Mouse (Mus musculus) hindbrain, postnatal 0 days (tissue): ENCODE data around the gene Mfng. TPM values are rescaled to one million over a fixed set of nuclear protein-coding genes. Genes with fewer than 3 reads are reported as not detected.

ENCODE experiments used
- ATAC-seq: fragments of 200-750 bp; cut with Nextera tagmentation; 2 replicates; pipeline ENCODE4 v1.8.0; 2017; ENCODE audit warnings: mild to moderate bottlenecking, moderate TSS enrichment, moderate library complexity
- DNase-seq: peaks from one replicate; pipeline ENCODE4 v3.0.0-alpha.2; 2015; ENCODE audit warnings: low spot score
- H3K27ac ChIP-seq: fragments of 300-500 bp; sonication (generic); 2 replicates; pipeline ENCODE4 v1.5.1; 2014; ENCODE audit warnings: mild to moderate bottlenecking
- H3K27me3 ChIP-seq: fragments of 300-500 bp; sonication (generic); 2 replicates; pipeline ENCODE4 v1.6.1; 2014; ENCODE audit warnings: low read length, mixed read lengths; ENCODE audit not compliant: insufficient read depth
- H3K36me3 ChIP-seq: fragments of 300-500 bp; sonication (generic); 2 replicates; pipeline ENCODE4 v1.6.1; 2014; ENCODE audit warnings: low read length, mixed read lengths; ENCODE audit not compliant: insufficient read depth
- H3K4me1 ChIP-seq: fragments of 300-500 bp; sonication (generic); 2 replicates; pipeline ENCODE4 v1.6.1; 2014; ENCODE audit warnings: antibody characterized with exemption, low read length, mixed read lengths; ENCODE audit not compliant: insufficient read depth
- H3K4me2 ChIP-seq: fragments of 300-500 bp; sonication (generic); 2 replicates; pipeline ENCODE4 v1.6.1; 2014; ENCODE audit warnings: low read depth, mild to moderate bottlenecking, low read length, moderate library complexity, mixed read lengths
- H3K4me3 ChIP-seq: fragments of 300-500 bp; sonication (generic); 2 replicates; pipeline ENCODE4 v1.5.1; 2014; ENCODE audit warnings: low read length
- H3K9ac ChIP-seq: fragments of 300-500 bp; sonication (generic); replicated peaks from 2 replicates; pipeline ENCODE4 v1.6.1; 2014; ENCODE audit warnings: mild to moderate bottlenecking, low read length, moderate library complexity, mixed read lengths
- H3K9me3 ChIP-seq: fragments of 300-500 bp; sonication (generic); 2 replicates; pipeline ENCODE4 v1.6.1; 2016; ENCODE audit warnings: low read length, mixed read lengths
- CTCF ChIP-seq: IDR thresholded peaks from 2 replicates; pipeline ENCODE4 v1.5.1; 2016; ENCODE audit warnings: antibody characterized with exemption, control low read depth, low read depth
- WGBS: fragments of 180-500 bp; shearing (Covaris S2); extraction: QIAGEN DNeasy Blood & Tissue Kit; methylation state at CpG from one replicate; pipeline ENCODE4 v1.1.7; 2014; 5-methylcytosine and 5-hydroxymethylcytosine counted together
- polyA plus RNA-seq: library from polyadenylated mRNA; unstranded; fragments of >200 nt; fragmentation: Nextera tagmentation; extraction: Ambion mirVana; gene quantifications from 2 replicates; pipeline ENCODE4 v1.2.1, GENCODE M21; 2015
- total RNA-seq: library from RNA; depleted of rRNA; stranded (reverse); fragments of >200 nt; gene quantifications from 2 replicates; pipeline ENCODE4 v1.2.3, GENCODE M21; 2014; rRNA removed

The Mfng gene
- total and polyA plus RNA-seq, 2 experiments from 2014 or later, result 15.2 to 17.9 TPM

DNA sequence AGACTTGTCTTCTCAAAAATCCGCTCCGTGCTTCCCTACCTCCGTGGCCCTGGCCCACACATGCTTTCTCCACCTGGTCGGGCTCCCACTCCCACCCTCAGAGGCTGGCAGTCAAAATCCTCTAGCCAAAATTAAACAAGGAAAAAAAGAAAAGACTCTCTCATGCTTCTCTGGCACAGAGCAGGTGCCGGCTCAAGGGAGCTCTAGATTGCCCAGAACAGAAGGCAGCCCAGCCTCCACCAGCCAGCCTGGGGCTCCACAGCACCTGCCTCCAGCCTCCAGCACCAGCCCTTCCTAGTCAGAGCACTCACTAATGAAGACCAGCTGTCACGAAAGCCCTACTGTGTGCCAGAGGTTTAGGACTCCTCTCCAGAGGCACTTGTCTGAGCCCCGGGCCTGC, 59.5 kb downstream of the Mfng start:
- H3K27me3 ChIP-seq, result no peaks in the 10 kb centered on the region
- H3K4me3 ChIP-seq, result no peak overlapping the region
- no peaks in the 10 kb centered on the region for H3K9me3 ChIP-seq
- ATAC-seq (no peak), DNase-seq (no peak)
- H3K4me1 ChIP-seq, result peaks cover 42% of the 10 kb centered on the region
- peak overlapping the region; percentile 21; the same call in 1 of the 2 replicates for H3K4me2 ChIP-seq
- no peaks in the 10 kb centered on the region for H3K36me3 ChIP-seq
- WGBS, result 56% methylated on average over 7 of the region's 7 CpGs
- TF ChIP-seq CTCF, result no peak
- H3K9ac ChIP-seq, result no peak overlapping the region; the same call in 1 of the 2 replicates
- no peak overlapping the region for H3K27ac ChIP-seq

DNA sequence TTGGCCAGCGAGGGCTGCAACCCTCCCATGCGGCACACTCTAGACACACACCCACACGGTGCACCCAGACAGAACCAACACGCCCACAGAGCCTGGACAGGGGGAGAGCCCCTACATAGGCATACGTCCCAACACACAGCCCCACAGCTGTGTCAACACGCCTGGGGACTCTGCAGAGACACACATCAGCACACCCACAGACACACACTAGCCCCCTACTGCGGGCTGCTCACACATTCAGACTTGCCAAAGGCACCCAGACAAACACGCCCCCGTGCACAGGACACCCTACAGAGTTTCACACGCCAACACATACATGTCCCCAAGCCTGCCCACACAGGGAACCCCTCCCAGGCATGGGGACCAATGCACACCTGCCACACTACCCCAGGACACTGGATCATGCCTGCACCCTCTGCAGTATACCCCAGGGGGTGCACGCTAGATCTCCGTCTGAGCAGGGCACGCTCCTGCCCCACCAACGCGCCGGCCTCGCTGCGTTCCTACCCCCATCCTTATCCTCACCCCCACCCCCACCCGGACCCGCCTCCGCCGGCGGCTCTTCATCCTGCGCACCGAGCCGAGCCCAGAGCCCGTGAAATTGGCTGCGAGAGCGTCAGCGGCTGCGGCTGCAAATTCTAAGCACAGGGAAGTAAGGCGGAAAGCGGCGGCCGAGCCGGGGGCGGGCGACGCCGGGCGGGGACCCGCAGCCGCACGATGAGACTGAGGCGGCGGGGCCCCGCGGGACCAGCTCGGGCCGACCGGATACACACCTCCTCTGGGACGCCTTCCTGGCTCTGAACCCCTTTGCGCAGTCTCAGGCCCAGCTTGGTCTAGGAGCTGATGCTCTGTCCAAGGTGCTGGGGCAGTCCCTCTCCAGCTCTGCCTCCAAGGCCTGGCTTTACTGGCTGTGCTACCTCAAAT, 60.7 kb downstream of the Mfng start:
- H3K4me3 ChIP-seq, result peak overlapping the region; percentile 34
- ATAC-seq, result peak; percentile 8; the same call in 1 of the 2 replicates
- H3K27me3 ChIP-seq, result no peaks in the 10 kb centered on the region

DNA sequence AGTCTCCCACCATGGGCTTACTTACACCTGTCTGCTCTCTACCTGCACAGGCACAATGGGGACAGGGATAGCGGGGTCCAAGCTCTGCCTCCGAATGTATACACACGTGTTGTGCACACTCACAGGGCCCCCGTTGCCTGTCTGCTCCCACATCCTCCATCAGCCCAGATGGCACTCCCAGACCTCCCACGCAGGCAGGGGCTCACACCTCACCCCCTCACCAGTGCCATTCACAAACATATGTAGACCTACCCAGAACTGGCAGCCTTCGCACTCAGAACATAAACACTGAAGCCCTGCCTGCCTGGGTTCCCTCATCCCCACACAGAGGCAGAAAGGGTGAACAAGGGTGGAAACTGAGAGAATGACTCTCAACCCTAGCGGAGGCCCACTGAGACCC, 61.3 kb downstream of the Mfng start:
- no peak overlapping the region for H3K27ac ChIP-seq
- H3K4me2 ChIP-seq, result peak overlapping the region; percentile 64
- WGBS, result 64% methylated on average over 7 of the region's 7 CpGs
- H3K36me3 ChIP-seq, result no peaks in the 10 kb centered on the region
- ATAC-seq (no peak), DNase-seq (no peak)
- no peaks in the 10 kb centered on the region for H3K9me3 ChIP-seq
- TF ChIP-seq CTCF, result no peak
- no peaks in the 10 kb centered on the region for H3K27me3 ChIP-seq
- H3K4me1 ChIP-seq, result peaks cover 42% of the 10 kb centered on the region
- H3K9ac ChIP-seq, result peak overlapping the region; percentile 40; the same call in 1 of the 2 replicates
- H3K4me3 ChIP-seq, result no peak overlapping the region

More for the DNA sequence above, 60.7 kb downstream of the Mfng start:
- H3K9me3 ChIP-seq, result no peaks in the 10 kb centered on the region
- no peaks in the 10 kb centered on the region for H3K36me3 ChIP-seq
- TF ChIP-seq CTCF, result no peak
- peak overlapping the region; percentile 64 for H3K4me2 ChIP-seq
- WGBS, result 6% methylated on average over 53 of the region's 53 CpGs
- H3K9ac ChIP-seq, result peak overlapping the region; percentile 40
- peaks cover 42% of the 10 kb centered on the region for H3K4me1 ChIP-seq
- peak overlapping the region; percentile 16; the same call in 1 of the 2 replicates for H3K27ac ChIP-seq
- DNase-seq, result peak; percentile 55

DNA sequence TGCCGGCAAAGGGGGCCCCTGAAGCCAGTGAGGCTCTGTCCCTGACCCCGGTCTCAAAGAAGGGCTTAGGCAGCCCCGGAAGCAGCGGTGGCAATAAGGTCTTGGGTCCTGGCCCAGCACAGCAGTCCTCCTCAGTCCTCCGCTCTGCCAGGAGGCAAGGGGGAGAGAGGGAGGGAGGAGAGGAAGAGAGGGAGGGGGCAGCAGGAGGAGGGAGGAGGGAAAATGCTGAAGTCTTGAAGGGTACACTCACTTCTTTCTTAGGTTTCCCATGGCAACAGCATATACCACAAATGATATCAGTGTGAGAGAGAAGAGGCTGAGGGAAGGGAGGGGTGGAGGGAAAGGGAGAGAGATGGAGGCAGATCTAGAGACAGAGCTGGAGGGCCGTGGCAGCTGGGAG, 62.6 kb downstream of the Mfng start:
- no peak for TF ChIP-seq CTCF
- DNase-seq (peak; percentile 55), ATAC-seq (peak; percentile 41)
- H3K4me3 ChIP-seq, result no peak overlapping the region
- WGBS, result 17% methylated on average over 6 of the region's 6 CpGs
- no peaks in the 10 kb centered on the region for H3K27me3 ChIP-seq
- H3K4me1 ChIP-seq, result peaks cover 44% of the 10 kb centered on the region
- peak overlapping the region; percentile 44 for H3K4me2 ChIP-seq
- H3K36me3 ChIP-seq, result no peaks in the 10 kb centered on the region
- H3K9me3 ChIP-seq, result no peaks in the 10 kb centered on the region
- H3K27ac ChIP-seq, result peak overlapping the region; percentile 27
- H3K9ac ChIP-seq, result 0 out of 2 replicates have a peak overlapping the region, but pooled peaks have one; percentile 13

DNA sequence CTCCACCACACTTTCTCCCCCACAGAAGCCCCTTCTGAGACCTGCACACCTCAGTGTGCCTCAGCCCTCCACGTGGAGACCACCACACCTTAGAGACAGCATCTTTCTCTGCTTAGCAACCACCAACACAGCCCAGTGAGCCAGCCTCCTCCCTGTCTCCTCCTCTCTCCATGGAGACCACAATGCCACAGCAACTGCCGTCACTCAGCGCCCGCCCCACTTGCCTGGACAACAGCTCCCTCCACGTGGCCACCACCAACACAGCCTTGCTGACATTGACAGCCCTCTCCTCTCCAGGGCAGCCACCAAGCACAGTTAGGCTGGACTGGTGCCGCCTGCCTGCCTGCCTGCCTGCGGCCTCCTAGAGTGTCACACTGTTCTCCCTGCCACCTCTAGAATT, 63.5 kb downstream of the Mfng start:
- no peak for TF ChIP-seq CTCF

DNA sequence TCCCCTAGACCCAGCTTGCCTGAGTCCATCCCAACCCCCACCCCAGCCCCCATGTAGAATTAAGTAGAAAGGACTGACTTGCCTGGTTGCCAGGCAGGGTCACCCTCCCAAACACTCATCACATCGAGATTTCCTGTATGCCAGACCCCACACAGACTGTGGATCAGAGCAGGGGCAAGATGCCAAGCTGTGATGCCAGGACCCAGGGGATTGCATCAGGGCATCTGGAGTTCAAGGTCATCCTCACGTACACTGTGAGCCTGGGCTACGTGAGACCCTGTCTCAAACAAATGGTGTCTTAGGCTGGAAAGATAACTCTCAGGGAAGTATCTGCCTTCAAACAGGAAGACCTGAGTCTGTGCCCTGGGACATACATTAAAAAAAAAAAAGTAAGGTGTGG, 66.6 kb downstream of the Mfng start:
- H3K4me1 ChIP-seq, result peaks cover 14% of the 10 kb centered on the region
- H3K9me3 ChIP-seq, result no peaks in the 10 kb centered on the region
- WGBS, result 30% methylated on average over 3 of the region's 3 CpGs

More for the DNA sequence above, 63.5 kb downstream of the Mfng start:
- Histone ChIP-seq H3K9ac (no peak overlapping the region), H3K36me3 (no peaks in the 10 kb centered on the region), H3K4me2 (peak overlapping the region; percentile 44), H3K27ac (peak overlapping the region; percentile 27), H3K4me1 (peaks cover 35% of the 10 kb centered on the region), H3K27me3 (no peaks in the 10 kb centered on the region), H3K4me3 (no peak overlapping the region), H3K9me3 (no peaks in the 10 kb centered on the region)
- 13% methylated on average over 7 of the region's 7 CpGs for WGBS
- peak; percentile 80 for ATAC-seq
- DNase-seq, result peak; percentile 79

More for the DNA sequence above, 66.6 kb downstream of the Mfng start:
- Histone ChIP-seq H3K27me3 (no peaks in the 10 kb centered on the region), H3K36me3 (no peaks in the 10 kb centered on the region), H3K27ac (no peak overlapping the region), H3K4me2 (no peak overlapping the region), H3K9ac (no peak overlapping the region), H3K4me3 (no peak overlapping the region)
- ATAC-seq (no peak), DNase-seq (no peak)
- TF ChIP-seq CTCF, result no peak

Other genes starting within 250 kb of the Mfng start
- gene C1qtnf6, start 242.1 kb downstream of the Mfng start, total RNA-seq, result 3.1 and 6.1 TPM in 2 replicates
- 10.0 and 10.2 TPM in 2 replicates for gene C1qtnf6, start 242.1 kb downstream of the Mfng start, polyA plus RNA-seq
- gene Sstr3, start 228.8 kb downstream of the Mfng start, total RNA-seq, result 3.1 and 4.0 TPM in 2 replicates
- gene Sstr3, start 228.8 kb downstream of the Mfng start, polyA plus RNA-seq, result 0.97 and 1.0 TPM in 2 replicates
- 2.0 and 3.4 TPM in 2 replicates for gene Rac2, start 200.7 kb downstream of the Mfng start, total RNA-seq
- gene Rac2, start 200.7 kb downstream of the Mfng start, polyA plus RNA-seq, result 5.0 and 6.8 TPM in 2 replicates
- gene Cyth4, start 176.4 kb downstream of the Mfng start, total RNA-seq, result 6.4 and 6.8 TPM in 2 replicates
- gene Cyth4, start 176.4 kb downstream of the Mfng start, polyA plus RNA-seq, result 5.7 and 7.2 TPM in 2 replicates
- 40.9 and 43.1 TPM in 2 replicates for gene Elfn2, start 54.7 kb downstream of the Mfng start, total RNA-seq
- 8.4 and 9.1 TPM in 2 replicates for gene Elfn2, start 54.7 kb downstream of the Mfng start, polyA plus RNA-seq
- 0.94 and 1.4 TPM in 2 replicates for gene Card10, start 29.6 kb upstream of the Mfng start, total RNA-seq
- gene Card10, start 29.6 kb upstream of the Mfng start, polyA plus RNA-seq, result 2.3 and 2.6 TPM in 2 replicates
- gene Cdc42ep1, start 69.1 kb upstream of the Mfng start, total RNA-seq, result 20.6 and 22.5 TPM in 2 replicates
- gene Cdc42ep1, start 69.1 kb upstream of the Mfng start, polyA plus RNA-seq, result 18.1 TPM in 2 replicates
- not detected in 2 replicates for gene Lgals2, start 82.1 kb upstream of the Mfng start, total RNA-seq
- gene Lgals2, start 82.1 kb upstream of the Mfng start, polyA plus RNA-seq, result not detected in 2 replicates
- gene Gga1, start 103.7 kb upstream of the Mfng start, total RNA-seq, result 40.0 and 47.1 TPM in 2 replicates
- gene Gga1, start 103.7 kb upstream of the Mfng start, polyA plus RNA-seq, result 40.1 and 41.2 TPM in 2 replicates
- 0.72 TPM in 1 of 2 replicates, not detected in the other for gene Gm49510, start 126.2 kb upstream of the Mfng start, total RNA-seq
- not detected in 2 replicates for gene Gm49510, start 126.2 kb upstream of the Mfng start, polyA plus RNA-seq
- 2.4 and 6.2 TPM in 2 replicates for gene Sh3bp1, start 126.3 kb upstream of the Mfng start, total RNA-seq
- 4.4 and 5.5 TPM in 2 replicates for gene Sh3bp1, start 126.3 kb upstream of the Mfng start, polyA plus RNA-seq
- gene Pdxp, start 140.4 kb upstream of the Mfng start, total RNA-seq, result 300 and 339 TPM in 2 replicates
- 124 and 141 TPM in 2 replicates for gene Pdxp, start 140.4 kb upstream of the Mfng start, polyA plus RNA-seq
- gene Lgals1, start 153.2 kb upstream of the Mfng start, total RNA-seq, result 67.6 and 91.5 TPM in 2 replicates
- 141 and 144 TPM in 2 replicates for gene Lgals1, start 153.2 kb upstream of the Mfng start, polyA plus RNA-seq
- 4.7 and 8.8 TPM in 2 replicates for gene Nol12, start 161.5 kb upstream of the Mfng start, total RNA-seq
- gene Nol12, start 161.5 kb upstream of the Mfng start, polyA plus RNA-seq, result 54.8 and 56.4 TPM in 2 replicates
- 42.0 and 57.6 TPM in 2 replicates for gene Triobp, start 174.2 kb upstream of the Mfng start, total RNA-seq
- 19.0 and 20.7 TPM in 2 replicates for gene Triobp, start 174.2 kb upstream of the Mfng start, polyA plus RNA-seq